Mouse (Mus musculus): ENCODE measurements at regions not wholly inside any gene's neighbourhood (a gene's known extent, or its start where the extent isn't known, plus 50 kb on each side); places are given as distances from the start of the nearest gene placed in this dataset.

- DNase-seq (ENCODE audit: low spot score) = no peak
Measured at GRCm38 (mm10) chr8:87273328-87273727, 199.1 kb downstream of the Cbln1 start.

- no peak for DNase-seq (ENCODE audit: low spot score)
Measured at GRCm38 (mm10) chr8:87270525-87271187, 201.8 kb downstream of the Cbln1 start.

- no peak for DNase-seq (ENCODE audit: low spot score)
Measured at GRCm38 (mm10) chr8:87268159-87268558, 204.2 kb downstream of the Cbln1 start.

- no peak for DNase-seq (ENCODE audit: low spot score)
Measured at GRCm38 (mm10) chr8:87264999-87265398, 207.4 kb downstream of the Cbln1 start.

- DNase-seq (ENCODE audit: low spot score) = no peak
Measured at GRCm38 (mm10) chr8:87260305-87260704, 212.1 kb downstream of the Cbln1 start.

GRCm38 (mm10) chr8:87242681-87243080, 229.7 kb downstream of the Cbln1 start:
- DNase-seq (ENCODE audit: low spot score) = no peak

- DNase-seq (ENCODE audit: low spot score) = no peak
Measured at GRCm38 (mm10) chr8:87237181-87237580, 235.2 kb downstream of the Cbln1 start.

- no peak for DNase-seq (ENCODE audit: low spot score)
Measured at GRCm38 (mm10) chr8:87236438-87236837, 236.0 kb downstream of the Cbln1 start.

GRCm38 (mm10) chr8:87235341-87236075, 236.9 kb downstream of the Cbln1 start:
- no peak for DNase-seq (ENCODE audit: low spot score)

GRCm38 (mm10) chr8:87234336-87234735, 238.1 kb downstream of the Cbln1 start:
- no peak for DNase-seq (ENCODE audit: low spot score)

- DNase-seq (ENCODE audit: low spot score) = no peak
Measured at GRCm38 (mm10) chr8:87233805-87234331, 238.5 kb downstream of the Cbln1 start.

GRCm38 (mm10) chr8:87231762-87232161, 240.6 kb downstream of the Cbln1 start:
- no peak for DNase-seq (ENCODE audit: low spot score)

GRCm38 (mm10) chr8:87230096-87230495, 242.3 kb downstream of the Cbln1 start:
- DNase-seq (ENCODE audit: low spot score) = no peak

GRCm38 (mm10) chr8:87229182-87229581, 243.2 kb downstream of the Cbln1 start:
- DNase-seq (ENCODE audit: low spot score) = no peak

- no peak for DNase-seq (ENCODE audit: low spot score)
Measured at GRCm38 (mm10) chr8:87228777-87229176, 243.6 kb downstream of the Cbln1 start.

GRCm38 (mm10) chr8:87225504-87226425, 246.6 kb downstream of the Cbln1 start:
- no peak for DNase-seq (ENCODE audit: low spot score)

GRCm38 (mm10) chr8:87220581-87220980, 251.8 kb downstream of the Cbln1 start:
- no peak for DNase-seq (ENCODE audit: low spot score)

- peak; percentile 33 for DNase-seq (ENCODE audit: low spot score)
Measured at GRCm38 (mm10) chr8:87218956-87219482, 253.4 kb downstream of the Cbln1 start.

GRCm38 (mm10) chr8:87214962-87215361, 257.4 kb downstream of the Cbln1 start:
- no peak for DNase-seq (ENCODE audit: low spot score)

GRCm38 (mm10) chr8:87210546-87210945, 261.9 kb downstream of the Cbln1 start:
- no peak for DNase-seq (ENCODE audit: low spot score)

- no peak for DNase-seq (ENCODE audit: low spot score)
Measured at GRCm38 (mm10) chr8:87209295-87209694, 263.1 kb downstream of the Cbln1 start.

GRCm38 (mm10) chr8:87208036-87208435, 264.4 kb downstream of the Cbln1 start:
- no peak for DNase-seq (ENCODE audit: low spot score)
